Mouse (Mus musculus): ENCODE results near the gene Gatd1.

- TF ChIP-seq CHD2 (IDR thresholded peaks at IDR 0.05; ENCODE audit: low read depth, low read length) (no peak), HCFC1 (IDR thresholded peaks at IDR 0.05; ENCODE audit: borderline replicate concordance, insufficient read depth, low read length) (no peak), MAFK (IDR thresholded peaks at IDR 0.05; ENCODE audit: insufficient read depth, low read depth, low read length) (no peak), ZC3H11A (IDR thresholded peaks at IDR 0.05; ENCODE audit: borderline replicate concordance, low read depth, low read length) (no peak), ZNF384 (IDR thresholded peaks at IDR 0.05; ENCODE audit: low read depth, low read length) (no peak)
These were observed 8.5 kb downstream of the Gatd1 start for GRCm38 (mm10) chr7:141405466-141405865.
